15 mouse cellular contexts compared by ENCODE assay signal in genomic region chr16:56115706-56116105, GRCm38 (mm10).
DNase-seq lines count a peak whose midpoint lies in the region; ATAC-seq and TF ChIP-seq lines count a peak whose summit lies in the region.
"Had no signal": no experiment of that assay in that cellular context is flagged by ENCODE, and none has a peak within 500 bp of the region (broad histone marks: within the 10 kb centered on the region; RNA-seq: fewer than 3 reads in every experiment).

No protein-coding gene starts in this region.

- H3K27ac ChIP-seq in lung, embryonic 16.5 days (ENCODE audit: low read length), result no peak overlapping the region
- no peak overlapping the region for H3K27ac ChIP-seq in liver, embryonic 12.5 days
- H3K27ac ChIP-seq: forebrain, embryonic 15.5 days; hindbrain, postnatal 0 days; limb, embryonic 12.5 days; midbrain, embryonic 10.5 days had no signal

- no peak overlapping the region for H3K4me3 ChIP-seq in lung, embryonic 16.5 days (ENCODE audit: low read length)
- H3K4me3 ChIP-seq in liver, embryonic 12.5 days, result no peak overlapping the region
- H3K4me3 ChIP-seq: forebrain, embryonic 15.5 days; limb, embryonic 12.5 days; midbrain, embryonic 10.5 days had no signal

- no peak for TF ChIP-seq CTCF in Patski (IDR thresholded peaks at IDR 0.05)

- 67% methylated on average over 3 of the region's 3 CpGs for WGBS in lung, embryonic 16.5 days
- 87% methylated on average over 3 of the region's 3 CpGs for WGBS in liver, embryonic 12.5 days (ENCODE audit: insufficient replicate concordance)

- 0 out of 2 replicates have a peak, but pooled peaks cover 3% of the 10 kb centered on the region for H3K9me3 ChIP-seq in lung, embryonic 16.5 days (ENCODE audit: control insufficient read depth, low read length)
- H3K9me3 ChIP-seq in liver, embryonic 12.5 days (replicated peaks), result no peaks in the 10 kb centered on the region
- H3K9me3 ChIP-seq: forebrain, embryonic 15.5 days; limb, embryonic 12.5 days had no signal

- no peaks in the 10 kb centered on the region for H3K27me3 ChIP-seq in lung, embryonic 16.5 days (ENCODE audit: control insufficient read depth, insufficient read depth, low read depth, low read length)
- H3K27me3 ChIP-seq in Patski, result no peaks in the 10 kb centered on the region
- no peaks in the 10 kb centered on the region for H3K27me3 ChIP-seq in liver, embryonic 12.5 days (replicated peaks)
- H3K27me3 ChIP-seq: forebrain, embryonic 15.5 days; limb, embryonic 12.5 days had no signal

- peak; percentile 21 for DNase-seq in gastrocnemius, adult 18-20 months (ENCODE audit: low spot score)
- no peak for DNase-seq in gastrocnemius, postnatal 14 days
- DNase-seq in lung, postnatal 25 days (ENCODE audit: low spot score), result no peak
- DNase-seq in Patski (ENCODE audit: low read depth, low spot score), result peak; percentile 10
- DNase-seq in heart, postnatal 4 days, result peak; percentile 49
- DNase-seq in frontal cortex, postnatal 14 days (ENCODE audit: low spot score in 2 of 2), result no peak
- DNase-seq: cerebellum, adult 11 months; kidney, adult 9 months; thymus, adult 2 months had no signal

- CTCF ChIA-PET in Patski (lab: Charles Lee), result no interaction called here

- no peak overlapping the region for H3K9ac ChIP-seq in lung, embryonic 16.5 days (ENCODE audit: low read length)
- no peak overlapping the region for H3K9ac ChIP-seq in liver, embryonic 12.5 days
- H3K9ac ChIP-seq: forebrain, embryonic 15.5 days; limb, embryonic 12.5 days had no signal

- POLR2A ChIA-PET in Patski (lab: Charles Lee), result no interaction called here

- intact Hi-C loops in gastrocnemius, postnatal 14 days (cut with DNase I; ENCODE audit: low total_unique reads), result no loop called here

- no peak overlapping the region for H3K4me2 ChIP-seq in lung, embryonic 16.5 days (ENCODE audit: low read depth, low read length)
- H3K4me2 ChIP-seq in liver, embryonic 12.5 days, result no peak overlapping the region
- H3K4me2 ChIP-seq: forebrain, embryonic 15.5 days; limb, embryonic 12.5 days had no signal

- H3K4me1 ChIP-seq in lung, embryonic 16.5 days (replicated peaks; ENCODE audit: control insufficient read depth, insufficient read depth, low read length), result 0 out of 2 replicates have a peak, but pooled peaks cover 2% of the 10 kb centered on the region
- H3K4me1 ChIP-seq in liver, embryonic 12.5 days, result no peaks in the 10 kb centered on the region
- H3K4me1 ChIP-seq: forebrain, embryonic 15.5 days; midbrain, embryonic 10.5 days had no signal

- ATAC-seq in lung, embryonic 16.5 days (ENCODE audit: low read depth), result peak; percentile 43; the same call in 1 of the 2 replicates
- ATAC-seq in Patski, result no peak
- no peak for ATAC-seq in liver, embryonic 12.5 days
- ATAC-seq: forebrain, embryonic 15.5 days; hindbrain, postnatal 0 days had no signal

- in situ Hi-C loops in Patski (cut with MboI; ENCODE audit: low pct_unique_long_range_greater_than_20kb), result no loop called here

- peaks cover 13% of the 10 kb centered on the region for H3K36me3 ChIP-seq in lung, embryonic 16.5 days (ENCODE audit: control insufficient read depth, insufficient read depth, low read length)
- peaks cover 57% of the 10 kb centered on the region for H3K36me3 ChIP-seq in liver, embryonic 12.5 days

Comparison
In these comparisons a context has a peak if more than half of its experiments do, and no peak if none do; other contexts are left out.
1. DNase-seq: peak in gastrocnemius, adult 18-20 months (single experiment), Patski (single experiment) and heart, postnatal 4 days (single experiment); none in gastrocnemius, postnatal 14 days (single experiment), lung, postnatal 25 days (single experiment) and frontal cortex, postnatal 14 days (0 of 2).